Mouse (Mus musculus) B cell, adult (primary cell): ENCODE results near the gene 2300003K06Rik. TPM values are rescaled to one million over a fixed set of nuclear protein-coding genes. Genes with fewer than 3 reads are reported as not detected.

Source experiments
- total RNA-seq: library from RNA; stranded (reverse); gene quantifications from 4 replicates; pipeline ENCODE4 v1.2.4, GENCODE M21; 2023; ENCODE audit not compliant: inconsistent age

2300003K06Rik gene
- total RNA-seq: not detected in 4 replicates

GRCm38 (mm10) chr11:99837966-99838365 is at the start of gene 2300003K06Rik:
Gene 2300003K06Rik (minus strand): TSS chr11:99838066.

GRCm38 (mm10) chr11:99878887-99879286 is 41.0 kb upstream of the 2300003K06Rik start, which contains the start of gene Gm11567:
Gene Gm11567 (plus strand): TSS chr11:99879187.

GRCm38 (mm10) chr11:99873089-99873488 is 35.2 kb upstream of the 2300003K06Rik start, which contains the start of gene Krtap9-1:
Gene Krtap9-1 (plus strand): TSS chr11:99873389.

GRCm38 (mm10) chr11:99864176-99864575 is 26.3 kb upstream of the 2300003K06Rik start, which contains the start of gene Gm11559:
Gene Gm11559 (plus strand): TSS chr11:99864476.

GRCm38 (mm10) chr11:99857617-99858016 is 19.8 kb upstream of the 2300003K06Rik start, which contains the start of gene Gm11568:
Gene Gm11568 (plus strand): TSS chr11:99857917.

GRCm38 (mm10) chr11:99851508-99851907 is 13.6 kb upstream of the 2300003K06Rik start, which contains the start of gene Krtap4-16:
Gene Krtap4-16 (minus strand): TSS chr11:99851608.

GRCm38 (mm10) chr11:99815566-99815965 is 22.3 kb downstream of the 2300003K06Rik start, which contains the start of gene Gm11564:
Gene Gm11564 (minus strand): TSS chr11:99815666.

GRCm38 (mm10) chr11:99809792-99810191 is 28.1 kb downstream of the 2300003K06Rik start, which contains the start of gene Krtap4-13:
Gene Krtap4-13 (minus strand): TSS chr11:99809892.

GRCm38 (mm10) chr11:99804346-99804745 is 33.5 kb downstream of the 2300003K06Rik start, which contains the start of gene Gm11554:
Gene Gm11554 (minus strand): TSS chr11:99804446.

GRCm38 (mm10) chr11:99798832-99799231 is 39.0 kb downstream of the 2300003K06Rik start, which contains the start of gene Gm11569:
Gene Gm11569 (minus strand): TSS chr11:99798932.

GRCm38 (mm10) chr11:99793367-99793766 is 44.5 kb downstream of the 2300003K06Rik start, which contains the start of gene Gm11596:
Gene Gm11596 (minus strand): TSS chr11:99793467.

Other genes with a start within 250 kb of the 2300003K06Rik start
- not detected in 4 replicates for gene Krtap1-3, start 246.7 kb downstream of the 2300003K06Rik start, total RNA-seq
- gene Krtap9-3, start 240.0 kb downstream of the 2300003K06Rik start, total RNA-seq: not detected in 4 replicates
- gene Gm11938, start 234.8 kb downstream of the 2300003K06Rik start, total RNA-seq: not detected in 4 replicates
- not detected in 4 replicates for gene Gm11937, start 227.9 kb downstream of the 2300003K06Rik start, total RNA-seq
- not detected in 4 replicates for gene Krtap2-4, start 223.2 kb downstream of the 2300003K06Rik start, total RNA-seq
- not detected in 4 replicates for gene Gm11562, start 217.6 kb downstream of the 2300003K06Rik start, total RNA-seq
- not detected in 4 replicates for gene Krtap4-1, start 209.8 kb downstream of the 2300003K06Rik start, total RNA-seq
- not detected in 4 replicates for gene Krtap4-2, start 203.0 kb downstream of the 2300003K06Rik start, total RNA-seq
- not detected in 4 replicates for gene Krtap4-7, start 194.0 kb downstream of the 2300003K06Rik start, total RNA-seq
- not detected in 4 replicates for gene Gm11555, start 187.8 kb downstream of the 2300003K06Rik start, total RNA-seq
- not detected in 4 replicates for gene Gm11563, start 179.1 kb downstream of the 2300003K06Rik start, total RNA-seq
- not detected in 4 replicates for gene Krtap4-6, start 172.1 kb downstream of the 2300003K06Rik start, total RNA-seq
- gene Gm14190, start 147.3 kb downstream of the 2300003K06Rik start, total RNA-seq: not detected in 4 replicates
- gene Gm14180, start 103.8 kb downstream of the 2300003K06Rik start, total RNA-seq: not detected in 4 replicates
- not detected in 4 replicates for gene Gm11595, start 65.2 kb downstream of the 2300003K06Rik start, total RNA-seq
- gene Krtap4-8, start 57.4 kb downstream of the 2300003K06Rik start, total RNA-seq: not detected in 4 replicates
- not detected in 4 replicates for gene Krtap4-9, start 52.9 kb downstream of the 2300003K06Rik start, total RNA-seq
- gene Gm11596, start 44.6 kb downstream of the 2300003K06Rik start, total RNA-seq: not detected in 4 replicates
- gene Gm11569, start 39.1 kb downstream of the 2300003K06Rik start, total RNA-seq: not detected in 4 replicates
- not detected in 4 replicates for gene Gm11554, start 33.6 kb downstream of the 2300003K06Rik start, total RNA-seq
- gene Krtap4-13, start 28.2 kb downstream of the 2300003K06Rik start, total RNA-seq: not detected in 4 replicates
- gene Gm11564, start 22.4 kb downstream of the 2300003K06Rik start, total RNA-seq: not detected in 4 replicates
- gene Krtap4-16, start 13.5 kb upstream of the 2300003K06Rik start, total RNA-seq: not detected in 4 replicates
- not detected in 4 replicates for gene Gm11568, start 19.9 kb upstream of the 2300003K06Rik start, total RNA-seq
- not detected in 4 replicates for gene Gm11559, start 26.4 kb upstream of the 2300003K06Rik start, total RNA-seq
- not detected in 4 replicates for gene Krtap9-1, start 35.3 kb upstream of the 2300003K06Rik start, total RNA-seq
- not detected in 4 replicates for gene Gm11567, start 41.1 kb upstream of the 2300003K06Rik start, total RNA-seq
- not detected in 4 replicates for gene Krtap31-1, start 69.9 kb upstream of the 2300003K06Rik start, total RNA-seq
- not detected in 4 replicates for gene Gm11565, start 76.7 kb upstream of the 2300003K06Rik start, total RNA-seq
- gene Krtap31-2, start 98.2 kb upstream of the 2300003K06Rik start, total RNA-seq: not detected in 4 replicates
- not detected in 4 replicates for gene Krtap9-5, start 110.4 kb upstream of the 2300003K06Rik start, total RNA-seq
- not detected in 4 replicates for gene Krtap29-1, start 141.0 kb upstream of the 2300003K06Rik start, total RNA-seq
- gene Krtap16-1, start 148.5 kb upstream of the 2300003K06Rik start, total RNA-seq: not detected in 4 replicates
- not detected in 4 replicates for gene Krtap17-1, start 155.9 kb upstream of the 2300003K06Rik start, total RNA-seq
- not detected in 4 replicates for gene Krt33a, start 178.1 kb upstream of the 2300003K06Rik start, total RNA-seq
- not detected in 4 replicates for gene Krt33b, start 191.8 kb upstream of the 2300003K06Rik start, total RNA-seq
- gene Krt34, start 203.5 kb upstream of the 2300003K06Rik start, total RNA-seq: not detected in 4 replicates
- gene Krt31, start 212.5 kb upstream of the 2300003K06Rik start, total RNA-seq: not detected in 4 replicates